Mouse (Mus musculus) bone marrow, adult 2 months (tissue): ENCODE data around the gene Cdc42bpa. TPM values are rescaled to one million over a fixed set of nuclear protein-coding genes. Genes with fewer than 3 reads are reported as not detected.

Source experiments
- H3K27ac ChIP-seq: fragments of 200-500 bp; 2 replicates; pipeline ENCODE4 v1.5.1; 2012; ENCODE audit warnings: low read depth, mild to moderate bottlenecking, control low read depth, inconsistent platforms, low read length; ENCODE audit not compliant: control insufficient read depth, poor library complexity, insufficient read depth
- H3K4me1 ChIP-seq: fragments of 200-500 bp; 2 replicates; pipeline ENCODE4 v1.6.1; 2011; ENCODE audit warnings: low read length; ENCODE audit not compliant: control insufficient read depth, insufficient read depth
- H3K4me3 ChIP-seq: fragments of 200-500 bp; replicated peaks from 2 replicates; pipeline ENCODE3; 2011; ENCODE audit warnings: mild to moderate bottlenecking, low read depth, low read length, control low read depth; ENCODE audit not compliant: control insufficient read depth
- CTCF ChIP-seq: fragments of 200-500 bp; IDR thresholded peaks from 2 replicates; pipeline ENCODE4 v1.5.1; 2011; ENCODE audit warnings: low read length, control low read depth; ENCODE audit not compliant: control insufficient read depth, insufficient read depth
- POLR2A ChIP-seq: fragments of 200-500 bp; IDR thresholded peaks from 2 replicates; pipeline ENCODE4 v1.6.1; 2011; ENCODE audit warnings: low read depth, mild to moderate bottlenecking, control low read depth, low read length, borderline replicate concordance; ENCODE audit not compliant: control insufficient read depth
- WGBS: fragments of 180-500 bp; shearing (Covaris S2); methylation state at CpG from one replicate; pipeline ENCODE4 v1.1.7; 2018; 5-methylcytosine and 5-hydroxymethylcytosine counted together
- polyA plus RNA-seq: library from polyadenylated mRNA; stranded (reverse); fragments of >200 nt; gene quantifications from 2 replicates; pipeline ENCODE4 v1.2.4, GENCODE M21; 2011; ENCODE audit warnings: low replicate concordance; ENCODE audit not compliant: missing spikeins, insufficient read depth, insufficient read length

Cdc42bpa gene
- polyA plus RNA-seq, 1 experiment = 8.7 TPM

- WGBS = 85% methylated on average over 2 of the region's 2 CpGs
- Histone ChIP-seq H3K4me1 (0 out of 2 replicates have a peak, but pooled peaks cover 1% of the 10 kb centered on the region), H3K4me3 (no peak overlapping the region), H3K27ac (no peak overlapping the region)
- TF ChIP-seq POLR2A = no peak
- no peak for TF ChIP-seq CTCF
These were observed 219.6 kb downstream of the Cdc42bpa start for GRCm38 (mm10) chr1:180179840-180180239.

GRCm38 (mm10) chr1:180181304-180181965 lies 221.2 kb downstream of the Cdc42bpa start:
- TF ChIP-seq CTCF = no peak
- no peak for TF ChIP-seq POLR2A
- WGBS = 85% methylated on average over 7 of the region's 7 CpGs
- H3K27ac ChIP-seq = no peak overlapping the region
- no peak overlapping the region for H3K4me3 ChIP-seq
- 0 out of 2 replicates have a peak, but pooled peaks cover 1% of the 10 kb centered on the region for H3K4me1 ChIP-seq

DNA sequence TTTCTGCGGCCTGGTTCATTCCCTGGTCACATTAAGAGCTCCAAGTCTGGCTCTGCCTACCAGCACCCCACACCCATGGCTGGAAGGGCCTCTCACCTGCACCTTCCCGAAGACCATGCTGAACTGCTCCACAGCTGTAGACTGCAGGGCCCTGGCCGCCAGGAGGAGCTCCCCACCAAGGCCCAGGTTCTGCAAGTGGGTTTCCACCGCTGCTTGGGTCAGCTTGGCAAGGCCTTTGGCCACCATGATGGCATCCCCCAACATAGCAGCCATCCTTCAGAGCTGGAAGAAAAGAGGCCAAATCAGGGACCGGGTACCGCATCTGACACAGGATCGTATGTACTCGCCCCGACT lies 221.7 kb downstream of the Cdc42bpa start:
- Histone ChIP-seq H3K27ac (no peak overlapping the region), H3K4me3 (no peak overlapping the region), H3K4me1 (0 out of 2 replicates have a peak, but pooled peaks cover 1% of the 10 kb centered on the region)
- no peak for TF ChIP-seq POLR2A
- TF ChIP-seq CTCF = no peak
- 88% methylated on average over 9 of the region's 9 CpGs for WGBS

DNA sequence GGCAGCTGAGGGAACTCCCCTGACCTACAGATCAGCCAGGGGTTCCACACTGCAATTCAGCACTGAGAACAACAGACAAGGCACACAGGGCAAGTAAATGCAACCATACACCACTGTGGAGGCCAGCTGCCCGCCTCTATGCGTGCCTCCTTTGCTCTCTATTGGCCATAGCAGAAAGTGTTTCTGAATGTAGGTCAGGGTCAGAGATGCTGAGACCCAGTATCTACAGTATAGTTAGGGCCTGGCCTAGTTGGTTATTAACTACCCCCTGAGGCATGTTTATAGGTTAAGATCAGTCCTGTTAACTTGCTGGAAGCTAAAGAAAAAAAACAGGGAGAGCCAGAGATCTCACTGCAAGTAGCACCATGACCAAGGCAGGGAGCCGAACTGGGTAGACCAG lies 222.5 kb downstream of the Cdc42bpa start:
- Histone ChIP-seq H3K4me3 (no peak overlapping the region), H3K4me1 (0 out of 2 replicates have a peak, but pooled peaks cover 1% of the 10 kb centered on the region), H3K27ac (no peak overlapping the region)
- 74% methylated on average over 3 of the region's 3 CpGs for WGBS
- TF ChIP-seq POLR2A (no peak), CTCF (no peak)

GRCm38 (mm10) chr1:180183525-180184159 lies 223.4 kb downstream of the Cdc42bpa start:
- Histone ChIP-seq H3K4me3 (no peak overlapping the region), H3K27ac (no peak overlapping the region), H3K4me1 (0 out of 2 replicates have a peak, but pooled peaks cover 1% of the 10 kb centered on the region)
- no peak for TF ChIP-seq POLR2A
- WGBS = 85% methylated on average over 6 of the region's 6 CpGs

GRCm38 (mm10) chr1:180184768-180185167 lies 224.5 kb downstream of the Cdc42bpa start:
- no peak overlapping the region for H3K27ac ChIP-seq
- H3K4me3 ChIP-seq = no peak overlapping the region
- WGBS = 71% methylated on average over 7 of the region's 7 CpGs
- no peak for TF ChIP-seq CTCF
- TF ChIP-seq POLR2A = no peak
- H3K4me1 ChIP-seq = 0 out of 2 replicates have a peak, but pooled peaks cover 1% of the 10 kb centered on the region

DNA sequence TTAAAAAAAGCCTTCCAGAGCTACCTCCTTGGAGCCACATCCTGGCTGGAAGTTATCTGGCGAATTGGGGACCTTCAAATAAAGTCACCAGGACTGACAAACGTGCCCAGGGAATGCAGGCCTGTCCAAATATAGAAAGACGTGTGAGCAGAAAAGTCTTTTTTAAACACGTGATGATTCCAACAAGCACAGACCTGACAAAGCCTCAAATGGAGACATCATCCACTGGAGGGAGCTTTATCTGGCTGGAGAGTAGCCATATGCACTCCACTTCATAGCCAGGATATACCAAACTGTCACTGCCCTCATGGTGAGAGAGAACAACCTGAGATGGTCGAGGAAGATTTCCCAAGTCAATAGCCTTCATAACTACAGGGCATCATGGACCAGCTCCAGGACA lies 225.6 kb downstream of the Cdc42bpa start:
- 0 out of 2 replicates have a peak, but pooled peaks cover 1% of the 10 kb centered on the region for H3K4me1 ChIP-seq
- no peak for TF ChIP-seq CTCF
- no peak for TF ChIP-seq POLR2A
- 73% methylated on average over 5 of the region's 5 CpGs for WGBS

DNA sequence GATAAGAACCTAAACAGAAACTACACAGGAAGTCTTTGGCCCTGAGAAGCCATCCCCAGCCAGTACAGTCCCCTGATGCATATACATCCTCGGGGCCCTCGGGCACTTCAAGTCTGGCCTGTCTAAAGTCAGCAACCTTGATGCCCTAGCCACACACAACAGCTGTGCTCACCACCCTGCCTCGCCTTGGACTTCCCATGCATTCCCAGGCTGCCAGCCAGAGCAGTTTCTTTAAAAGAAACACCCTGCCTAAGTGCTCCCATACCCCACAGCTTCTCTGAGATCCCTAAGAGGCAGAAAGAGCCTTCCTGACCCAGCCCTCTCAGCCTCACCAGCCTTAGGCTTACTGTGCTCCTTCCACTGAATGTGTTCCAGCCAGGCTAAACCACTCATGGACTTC lies 226.1 kb downstream of the Cdc42bpa start:
- 69% methylated on average over 3 of the region's 3 CpGs for WGBS
- H3K4me1 ChIP-seq = peaks cover 3% of the 10 kb centered on the region

More for the DNA sequence above, 225.6 kb downstream of the Cdc42bpa start:
- H3K27ac ChIP-seq = no peak overlapping the region
- H3K4me3 ChIP-seq = no peak overlapping the region

GRCm38 (mm10) chr1:180188951-180189350 lies 228.7 kb downstream of the Cdc42bpa start:
- Histone ChIP-seq H3K4me3 (no peak overlapping the region), H3K4me1 (peaks cover 4% of the 10 kb centered on the region), H3K27ac (no peak overlapping the region)
- 65% methylated on average over 4 of the region's 4 CpGs for WGBS
- TF ChIP-seq CTCF (no peak), POLR2A (no peak)

More for the DNA sequence above, 226.1 kb downstream of the Cdc42bpa start:
- Histone ChIP-seq H3K27ac (no peak overlapping the region), H3K4me3 (no peak overlapping the region)
- TF ChIP-seq POLR2A = no peak
- TF ChIP-seq CTCF = no peak
